ENCODE assay signal across 9 mouse cellular contexts in the genomic region with DNA sequence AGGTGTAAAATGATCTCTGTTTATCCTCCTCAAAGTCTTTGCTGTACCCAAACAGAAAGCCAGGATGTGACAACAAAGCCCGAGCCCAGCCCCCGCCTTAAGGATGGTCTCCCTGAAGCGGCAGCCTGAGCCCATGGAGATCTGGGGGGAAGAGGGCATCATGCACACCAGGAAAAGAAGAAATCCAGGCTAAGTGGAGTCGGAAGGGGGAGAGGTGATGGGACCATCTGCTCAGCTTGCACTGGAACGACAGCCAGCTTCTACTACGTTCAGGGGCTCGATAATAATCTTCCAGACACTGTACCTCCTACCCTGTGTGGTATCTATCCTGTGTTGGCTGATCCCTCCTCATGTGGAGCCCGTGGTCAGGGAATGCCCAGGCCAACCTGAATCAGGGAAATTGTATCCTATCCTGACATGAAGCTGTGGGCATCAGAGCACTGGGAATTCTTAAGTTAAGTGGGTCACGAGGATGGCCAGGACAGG.
DNase-seq lines count a peak whose midpoint lies in the region; ATAC-seq and TF ChIP-seq lines count a peak whose summit lies in the region.
"Had no signal": no experiment of that assay in that cellular context is flagged by ENCODE, and none has a peak within 500 bp of the region (broad histone marks: within the 10 kb centered on the region; RNA-seq: fewer than 3 reads in every experiment).

No protein-coding gene starts in this region.

- TF ChIP-seq CTCF in thymus, adult 2 months (IDR thresholded peaks at IDR 0.05; ENCODE audit: borderline replicate concordance, control insufficient read depth, extremely low read depth, insufficient read depth, low read length, poor library complexity): no peak

- peaks cover 13% of the 10 kb centered on the region; the same call in 1 of the 2 replicates for H3K4me1 ChIP-seq in heart, embryonic 11.5 days (ENCODE audit: control insufficient read depth, insufficient read depth, low read length)
- peaks cover 20% of the 10 kb centered on the region for H3K4me1 ChIP-seq in thymus, adult 2 months (replicated peaks; ENCODE audit: control insufficient read depth, insufficient read depth, low read length)

- no peaks in the 10 kb centered on the region for H3K27me3 ChIP-seq in heart, embryonic 11.5 days (ENCODE audit: control insufficient read depth, insufficient read depth, low read length)
- H3K27me3 ChIP-seq in thymus, adult 2 months (ENCODE audit: control insufficient read depth, insufficient read depth, low read length): no peaks in the 10 kb centered on the region
- H3K27me3 ChIP-seq: CH12.LX had no signal

- peak overlapping the region; percentile 22; the same call in 1 of the 2 replicates for H3K9ac ChIP-seq in heart, embryonic 11.5 days (ENCODE audit: low read depth, low read length)

- 38% methylated on average over 9 of the region's 9 CpGs for WGBS in heart, embryonic 11.5 days (ENCODE audit: insufficient replicate concordance)
- WGBS in thymus, adult 2 months: 83% methylated on average over 9 of the region's 9 CpGs

- no peak overlapping the region for H3K27ac ChIP-seq in heart, embryonic 11.5 days (ENCODE audit: low read depth, low read length)
- H3K27ac ChIP-seq in thymus, adult 2 months (ENCODE audit: control insufficient read depth, insufficient read depth, low read length): peak overlapping the region; percentile 21; the same call in 1 of the 2 replicates

- no peak for TF ChIP-seq POLR2A in thymus, adult 2 months (IDR thresholded peaks at IDR 0.05; ENCODE audit: control insufficient read depth, extremely low read depth, insufficient read depth, low read length, poor library complexity)

- H3K4me2 ChIP-seq in heart, embryonic 11.5 days: no peak overlapping the region

- H3K9me3 ChIP-seq in heart, embryonic 11.5 days (replicated peaks; ENCODE audit: control insufficient read depth, low read length): no peaks in the 10 kb centered on the region

- ATAC-seq in heart, embryonic 11.5 days (replicated peaks; ENCODE audit: insufficient number of reproducible peaks, low FRiP score, low TSS enrichment): no peak

- DNase-seq in heart, postnatal 25 days (ENCODE audit: low spot score): no peak
- no peak for DNase-seq in thymus, adult 2 months
- DNase-seq in thymus, adult 18-20 months: no peak
- peak; percentile 63 for DNase-seq in lung, postnatal 36 days
- no peak for DNase-seq in frontal cortex, adult 2 months (ENCODE audit: extremely low spot score in 1 of 2, low spot score in 1 of 2)
- no peak for DNase-seq in layer of hippocampus, adult 9-10 months (ENCODE audit: low spot score)
- DNase-seq in left cerebral cortex, postnatal 25 days (ENCODE audit: low spot score in 2 of 2): no peak

- no peaks in the 10 kb centered on the region for H3K36me3 ChIP-seq in heart, embryonic 11.5 days (ENCODE audit: control insufficient read depth, insufficient read depth, low read length)
- H3K36me3 ChIP-seq in thymus, adult 2 months (ENCODE audit: control insufficient read depth, insufficient read depth, low read length): no peaks in the 10 kb centered on the region

- H3K4me3 ChIP-seq in heart, embryonic 11.5 days (ENCODE audit: low read depth, low read length): no peak overlapping the region
- no peak overlapping the region for H3K4me3 ChIP-seq in thymus, adult 2 months (ENCODE audit: control insufficient read depth, insufficient read depth, low read length)

- intact Hi-C loops in heart, postnatal 25 days (cut with DNase I): no loop called here
- intact Hi-C loops in left cerebral cortex, postnatal 25 days (cut with DNase I): no loop called here
